Mouse (Mus musculus) layer of hippocampus, postnatal 25 days (tissue): Measurements from ENCODE around the gene 1700012B07Rik. TPM values are rescaled to one million over a fixed set of nuclear protein-coding genes. Genes with fewer than 3 reads are reported as not detected.

ENCODE experiments used
- DNase-seq, 2 experiments: peaks; one replicate each; pipeline ENCODE4 v3.0.0; 2022; ENCODE audit warnings: mixed read lengths in 2 of 2, low spot score in 1 of 2; ENCODE audit errors: extremely low spot score in 1 of 2
- total RNA-seq, 2 experiments: library from RNA; stranded (reverse); gene quantifications; 2 replicates each; pipeline ENCODE4 v1.2.3; 2021

Gene 1700012B07Rik
- total RNA-seq, 2 experiments from 2014 or later = not detected

DNA sequence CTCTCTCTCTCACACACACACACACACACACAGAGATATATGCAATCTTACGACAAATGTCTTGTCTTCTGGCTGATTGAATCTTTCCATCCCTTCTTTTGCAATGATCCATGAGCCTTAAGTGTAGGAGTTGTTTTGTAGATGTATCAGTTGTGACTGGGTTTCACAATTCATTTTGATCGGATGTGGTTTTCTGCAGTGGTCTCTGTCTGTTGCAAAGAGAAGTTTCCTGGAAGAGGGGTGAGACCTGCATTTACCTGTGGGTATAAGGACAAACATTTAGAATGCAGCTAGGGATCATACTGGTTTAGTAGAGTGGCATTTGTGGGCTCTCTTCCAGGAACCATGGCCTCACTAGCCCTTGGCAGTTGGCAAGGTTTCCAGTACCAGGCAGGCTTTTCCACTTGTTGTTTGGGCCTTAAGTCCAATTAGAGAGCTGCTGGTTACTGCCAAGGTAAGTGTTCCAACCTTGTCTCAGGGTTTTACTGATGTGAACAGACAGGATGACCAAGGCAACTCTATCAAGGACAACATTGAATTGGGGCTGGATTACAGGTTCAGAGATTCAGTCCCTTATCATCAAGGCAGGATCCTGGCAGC lies 69.1 kb downstream of the 1700012B07Rik start:
- no peak for DNase-seq

GRCm38 (mm10) chr11:109754105-109754602 lies 73.7 kb downstream of the 1700012B07Rik start:
- DNase-seq = no peak

GRCm38 (mm10) chr11:109751636-109752603 lies 75.9 kb downstream of the 1700012B07Rik start:
- no peak for DNase-seq

- DNase-seq = no peak
Observed at GRCm38 (mm10) chr11:109745210-109745609, 82.6 kb downstream of the 1700012B07Rik start.

DNA sequence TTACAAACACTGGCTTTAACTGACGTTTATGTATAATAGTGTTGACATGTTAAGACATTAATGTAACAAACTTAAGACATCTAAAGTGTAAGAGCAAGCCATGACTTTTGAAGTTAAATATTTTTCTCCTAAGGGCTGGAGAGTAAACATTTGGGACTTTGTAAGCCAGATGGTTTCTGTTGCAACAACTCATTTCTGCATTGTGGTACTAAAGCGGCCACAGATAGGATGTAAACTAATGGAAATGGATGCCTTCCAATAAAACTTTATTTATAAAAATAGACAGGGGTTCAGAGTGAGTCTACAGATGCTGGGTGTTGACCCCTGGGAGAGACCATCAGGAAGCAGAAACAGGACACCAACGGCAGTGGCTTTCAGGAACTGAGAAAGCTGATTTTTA lies 89.9 kb downstream of the 1700012B07Rik start:
- no peak for DNase-seq

Other genes with a start within 250 kb of the 1700012B07Rik start
- gene Wipi1, start 216.1 kb downstream of the 1700012B07Rik start, total RNA-seq = 10 to 100 TPM; 25.1 to 25.5 TPM
- 100 to 1,000 TPM; 535 to 544 TPM for gene Prkar1a, start 178.6 kb downstream of the 1700012B07Rik start, total RNA-seq
- gene Fam20a, start 105.8 kb downstream of the 1700012B07Rik start, total RNA-seq = 10 to 100 TPM; 14.3 to 15.0 TPM
- 10 to 100 TPM in 1 of 2 experiments, 1 to 10 TPM in 1; 9.1 to 11.1 TPM for gene Abca8b, start 167.8 kb upstream of the 1700012B07Rik start, total RNA-seq